Comparison of ENCODE assay signal across 9 mouse cellular contexts in genomic region chr8:84183261-84184084, GRCm38 (mm10). TPM values are rescaled to one million over a fixed set of nuclear protein-coding genes. Genes with fewer than 3 reads are reported as not detected.
DNase-seq lines count a peak whose midpoint lies in the region; ATAC-seq lines count a peak whose summit lies in the region.
"Had no signal": no experiment of that assay in that cellular context is flagged by ENCODE, and none has a peak within 500 bp of the region (broad histone marks: within the 10 kb centered on the region; RNA-seq: fewer than 3 reads in every experiment).

No protein-coding gene starts in this region.

- H3K4me3 ChIP-seq in liver, embryonic 12.5 days = peak overlapping the region; percentile 58

- peak overlapping the region; percentile 73 for H3K4me2 ChIP-seq in liver, embryonic 12.5 days

- no peaks in the 10 kb centered on the region for H3K9me3 ChIP-seq in liver, embryonic 12.5 days (replicated peaks)
- H3K9me3 ChIP-seq: G1E had no signal

- peak overlapping the region; percentile 68 for H3K9ac ChIP-seq in liver, embryonic 12.5 days

- no peak for ATAC-seq in liver, embryonic 12.5 days
- no peak for ATAC-seq in inflammation-experienced regulatory T-cells, adult 6 months

- H3K36me3 ChIP-seq in liver, embryonic 12.5 days = no peaks in the 10 kb centered on the region
- H3K36me3 ChIP-seq: G1E had no signal

- intact Hi-C loops in heart, postnatal 10 days (cut with DNase I) = loop anchor here (2.0 kb wide), 2 partner anchors 35 to 79 kb away; partner anchors contain the start of genes 4930432K21Rik and Dcaf15

- WGBS in liver, embryonic 12.5 days (ENCODE audit: insufficient replicate concordance) = 2% methylated on average over 74 of the region's 87 CpGs

- peaks cover 48% of the 10 kb centered on the region for H3K27me3 ChIP-seq in liver, embryonic 12.5 days (replicated peaks)

- peak overlapping the region; percentile 49; the same call in 1 of the 2 replicates for H3K27ac ChIP-seq in liver, embryonic 12.5 days

- peak; percentile 59 for DNase-seq in embryo, embryonic 10.5 days (ENCODE audit: low spot score)
- no peak for DNase-seq in embryo, embryonic 10 days (ENCODE audit: low spot score)
- DNase-seq in urinary bladder, adult 2 months (ENCODE audit: low spot score) = peak; percentile 27
- no peak for DNase-seq in urinary bladder, postnatal 4 days (ENCODE audit: low spot score in 2 of 2)
- peak; percentile 58 to 62 for DNase-seq in heart, postnatal 10 days
- peak; percentile 63 for DNase-seq in retina, embryonic 14.5 days (ENCODE audit: low spot score)

- peaks cover 56% of the 10 kb centered on the region for H3K4me1 ChIP-seq in liver, embryonic 12.5 days

RNA-seq across cellular contexts. Expression of gene Nanos3, which starts 1.5 kb away (rescaled TPM):
- 0.13 TPM in 1 of 2 replicates, not detected in the other for polyA plus RNA-seq in urinary bladder, adult 2 months (2012; rRNA removed)
- 1 to 10 TPM; 3.6 to 4.1 TPM for total RNA-seq in heart, postnatal 10 days (2021)
- polyA plus RNA-seq in liver, embryonic 12.5 days (2016; fragmentation: Nextera tagmentation; extraction: Ambion mirVana) = 0.61 and 1.3 TPM in 2 replicates
- not detected for polyA plus RNA-seq in inflammation-experienced regulatory T-cells, adult 6 months (2017; shearing (Covaris generic))
- total RNA-seq: G1E had no signal
- polyA plus RNA-seq: G1E had no signal

RNA-seq across cellular contexts. Expression of gene 4930432K21Rik, which starts 35.6 kb away (rescaled TPM):
- polyA plus RNA-seq in urinary bladder, adult 2 months (2012; rRNA removed) = 0.62 and 0.74 TPM in 2 replicates
- under 1 TPM; 0.22 to 0.32 TPM for total RNA-seq in heart, postnatal 10 days (2021)
- polyA plus RNA-seq in liver, embryonic 12.5 days (2016; fragmentation: Nextera tagmentation; extraction: Ambion mirVana) = 0.28 and 0.58 TPM in 2 replicates
- 1 to 10 TPM in 2 of 3 experiments, not detected in 1; 1.5 to 1.6 TPM for polyA plus RNA-seq in inflammation-experienced regulatory T-cells, adult 6 months (2017; shearing (Covaris generic))

RNA-seq across cellular contexts. Expression of gene Cc2d1a, which starts 35.7 kb away (rescaled TPM):
- 18.5 and 22.3 TPM in 2 replicates for polyA plus RNA-seq in urinary bladder, adult 2 months (2012; rRNA removed)
- 10 to 100 TPM; 13.3 to 14.1 TPM for total RNA-seq in heart, postnatal 10 days (2021)
- polyA plus RNA-seq in liver, embryonic 12.5 days (2016; fragmentation: Nextera tagmentation; extraction: Ambion mirVana) = 8.2 and 9.6 TPM in 2 replicates
- 10 to 100 TPM; 13.9 to 24.2 (median 21.3) TPM for polyA plus RNA-seq in inflammation-experienced regulatory T-cells, adult 6 months (2017; shearing (Covaris generic))

RNA-seq across cellular contexts. Expression of gene Zswim4, which starts 53.4 kb away (rescaled TPM):
- 8.6 and 9.2 TPM in 2 replicates for polyA plus RNA-seq in urinary bladder, adult 2 months (2012; rRNA removed)
- total RNA-seq in heart, postnatal 10 days (2021) = 10 to 100 TPM; 10.5 to 11.3 TPM
- polyA plus RNA-seq in liver, embryonic 12.5 days (2016; fragmentation: Nextera tagmentation; extraction: Ambion mirVana) = 3.6 and 5.0 TPM in 2 replicates
- 1 to 10 TPM; 2.9 to 4.8 (median 4.4) TPM for polyA plus RNA-seq in inflammation-experienced regulatory T-cells, adult 6 months (2017; shearing (Covaris generic))

RNA-seq across cellular contexts. Expression of gene Podnl1, which starts 57.7 kb away (rescaled TPM):
- 0.66 and 1.1 TPM in 2 replicates for polyA plus RNA-seq in urinary bladder, adult 2 months (2012; rRNA removed)
- total RNA-seq in heart, postnatal 10 days (2021) = under 1 TPM in 1 of 2 experiments, not detected in 1; 0.12 TPM
- polyA plus RNA-seq in liver, embryonic 12.5 days (2016; fragmentation: Nextera tagmentation; extraction: Ambion mirVana) = 0.08 and 0.13 TPM in 2 replicates
- 10 to 100 TPM in 1 of 3 experiments, 1 to 10 TPM in 2; 8.5 to 32.9 (median 8.7) TPM for polyA plus RNA-seq in inflammation-experienced regulatory T-cells, adult 6 months (2017; shearing (Covaris generic))
- total RNA-seq: G1E had no signal

Comparison
In these comparisons a context has a peak if more than half of its experiments do, and no peak if none do; other contexts are left out.
1. DNase-seq: peak in embryo, embryonic 10.5 days (single experiment), urinary bladder, adult 2 months (single experiment), heart, postnatal 10 days (2 of 2) and retina, embryonic 14.5 days (single experiment); none in embryo, embryonic 10 days (single experiment) and urinary bladder, postnatal 4 days (0 of 2).